Mouse (Mus musculus) spleen, adult 2 months (tissue): ENCODE results near the gene Slc35f2. TPM values are rescaled to one million over a fixed set of nuclear protein-coding genes. Genes with fewer than 3 reads are reported as not detected.
A peak's percentile ranks its signal among the peaks of the same experiment; 100 is the strongest.

Experiments used
- DNase-seq, 2 experiments: peaks; one replicate each; pipeline versions ENCODE4 v3.0.0 to v3.0.0-alpha.2; 2012 to 2021; ENCODE audit warnings: low spot score in 2 of 2, low read depth in 1 of 2
- H3K27ac ChIP-seq: fragments of 200-500 bp; 2 replicates; pipeline ENCODE4 v1.5.1; 2012; ENCODE audit warnings: low read length, inconsistent platforms; ENCODE audit not compliant: insufficient read depth
- H3K27me3 ChIP-seq: fragments of 200-500 bp; 2 replicates; pipeline ENCODE4 v1.6.1; 2012; ENCODE audit warnings: mild to moderate bottlenecking, moderate library complexity, low read length, inconsistent platforms; ENCODE audit not compliant: control insufficient read depth, insufficient read depth
- H3K36me3 ChIP-seq: fragments of 200-500 bp; 2 replicates; pipeline ENCODE4 v1.6.1; 2012; ENCODE audit warnings: mild to moderate bottlenecking, low read length, inconsistent platforms; ENCODE audit not compliant: control insufficient read depth, insufficient read depth
- H3K4me1 ChIP-seq: fragments of 200-500 bp; 2 replicates; pipeline ENCODE4 v1.6.1; 2011; ENCODE audit warnings: inconsistent platforms; ENCODE audit not compliant: control insufficient read depth, insufficient read depth, insufficient read length
- H3K4me3 ChIP-seq: fragments of 200-500 bp; 2 replicates; pipeline ENCODE4 v1.5.1; 2011; ENCODE audit warnings: mild to moderate bottlenecking, inconsistent platforms; ENCODE audit not compliant: insufficient read depth, insufficient read length; ENCODE audit errors: extremely low read depth
- CTCF ChIP-seq: fragments of 200-500 bp; IDR thresholded peaks from 2 replicates; pipeline ENCODE4 v1.5.1; 2011; ENCODE audit warnings: mild to moderate bottlenecking, inconsistent platforms; ENCODE audit not compliant: insufficient read depth, insufficient read length, insufficient replicate concordance; ENCODE audit errors: extremely low read depth
- POLR2A ChIP-seq: fragments of 200-500 bp; IDR thresholded peaks from 2 replicates; pipeline ENCODE4 v1.6.1; 2011; ENCODE audit warnings: low read depth, low read length, inconsistent platforms
- WGBS: fragments of 180-500 bp; shearing (Covaris S2); methylation state at CpG from one replicate; pipeline ENCODE4 v1.1.7; 2018; 5-methylcytosine and 5-hydroxymethylcytosine counted together
- polyA plus RNA-seq: library from polyadenylated mRNA; depleted of rRNA; stranded (reverse); fragments of >200 nt; gene quantifications from 2 replicates; pipeline ENCODE4 v1.2.3, GENCODE M21; 2012

The Slc35f2 gene
- polyA plus RNA-seq, 1 experiment: 2.0 TPM

GRCm38 (mm10) chr9:53818760-53819159, 47.4 kb downstream of the Slc35f2 start:
- TF ChIP-seq POLR2A: no peak
- peak; percentile 35; the same call in 1 of the 2 replicates for TF ChIP-seq CTCF
- peak in 1 of 2 experiments; percentile 56 for DNase-seq
- WGBS: 21% methylated on average over 4 of the region's 4 CpGs
- Histone ChIP-seq H3K4me1 (no peaks in the 10 kb centered on the region), H3K27ac (no peak overlapping the region), H3K27me3 (no peaks in the 10 kb centered on the region), H3K4me3 (no peak overlapping the region), H3K36me3 (no peaks in the 10 kb centered on the region)

- WGBS: 14% methylated on average over 9 of the region's 9 CpGs
- no peak for DNase-seq
- TF ChIP-seq POLR2A: no peak
- peak; percentile 45; the same call in 1 of the 2 replicates for TF ChIP-seq CTCF
- Histone ChIP-seq H3K27ac (no peak overlapping the region), H3K4me3 (no peak overlapping the region), H3K4me1 (no peaks in the 10 kb centered on the region), H3K27me3 (0 out of 2 replicates have a peak, but pooled peaks cover 3% of the 10 kb centered on the region), H3K36me3 (no peaks in the 10 kb centered on the region)
These were observed 54.0 kb downstream of the Slc35f2 start for GRCm38 (mm10) chr9:53825318-53825717.

GRCm38 (mm10) chr9:53829081-53829865, 57.9 kb downstream of the Slc35f2 start:
- DNase-seq: no peak
- WGBS: 16% methylated on average over 14 of the region's 14 CpGs
- no peaks in the 10 kb centered on the region for H3K36me3 ChIP-seq
- H3K27me3 ChIP-seq: 0 out of 2 replicates have a peak, but pooled peaks cover 3% of the 10 kb centered on the region
- peak overlapping the region; percentile 46 for H3K4me3 ChIP-seq
- no peaks in the 10 kb centered on the region for H3K4me1 ChIP-seq
- no peak overlapping the region for H3K27ac ChIP-seq
- TF ChIP-seq CTCF (no peak), POLR2A (no peak)

- H3K4me1 ChIP-seq: no peaks in the 10 kb centered on the region
- DNase-seq: no peak
- no peaks in the 10 kb centered on the region for H3K36me3 ChIP-seq
- H3K4me3 ChIP-seq: no peak overlapping the region
- no peak overlapping the region for H3K27ac ChIP-seq
- 45% methylated on average over 2 of the region's 2 CpGs for WGBS
- no peak for TF ChIP-seq CTCF
- no peak for TF ChIP-seq POLR2A
- 0 out of 2 replicates have a peak, but pooled peaks cover 3% of the 10 kb centered on the region for H3K27me3 ChIP-seq
These were observed 58.5 kb downstream of the Slc35f2 start for GRCm38 (mm10) chr9:53829866-53830209.

GRCm38 (mm10) chr9:53835039-53835438, 63.7 kb downstream of the Slc35f2 start:
- DNase-seq: no peak
- Histone ChIP-seq H3K4me3 (no peak overlapping the region), H3K4me1 (no peaks in the 10 kb centered on the region), H3K27me3 (no peaks in the 10 kb centered on the region), H3K36me3 (no peaks in the 10 kb centered on the region), H3K27ac (no peak overlapping the region)
- TF ChIP-seq CTCF: no peak
- no peak for TF ChIP-seq POLR2A
- WGBS: 66% methylated on average over 3 of the region's 3 CpGs

- no peak for DNase-seq
- H3K36me3 ChIP-seq: no peaks in the 10 kb centered on the region
- no peak for TF ChIP-seq POLR2A
- no peak for TF ChIP-seq CTCF
- 81% methylated on average over 4 of the region's 4 CpGs for WGBS
- no peaks in the 10 kb centered on the region for H3K4me1 ChIP-seq
- no peak overlapping the region for H3K27ac ChIP-seq
- H3K27me3 ChIP-seq: no peaks in the 10 kb centered on the region
- no peak overlapping the region for H3K4me3 ChIP-seq
These were observed 64.6 kb downstream of the Slc35f2 start for GRCm38 (mm10) chr9:53835976-53836375.

GRCm38 (mm10) chr9:53838816-53839215, 67.5 kb downstream of the Slc35f2 start:
- 83% methylated on average over 8 of the region's 8 CpGs for WGBS
- Histone ChIP-seq H3K4me1 (no peaks in the 10 kb centered on the region), H3K36me3 (no peaks in the 10 kb centered on the region), H3K27ac (no peak overlapping the region), H3K27me3 (no peaks in the 10 kb centered on the region), H3K4me3 (no peak overlapping the region)
- TF ChIP-seq CTCF (no peak), POLR2A (no peak)
- no peak for DNase-seq
